Mouse (Mus musculus): ENCODE measurements at regions not wholly inside any gene's neighbourhood (a gene's known extent, or its start where the extent isn't known, plus 50 kb on each side); places are given as distances from the start of the nearest gene placed in this dataset.
"Not testable (repeated sequence)": the region's sequence is repeated elsewhere in the genome, so short reads cannot be mapped to it uniquely, and the experiment has no call there.

DNA sequence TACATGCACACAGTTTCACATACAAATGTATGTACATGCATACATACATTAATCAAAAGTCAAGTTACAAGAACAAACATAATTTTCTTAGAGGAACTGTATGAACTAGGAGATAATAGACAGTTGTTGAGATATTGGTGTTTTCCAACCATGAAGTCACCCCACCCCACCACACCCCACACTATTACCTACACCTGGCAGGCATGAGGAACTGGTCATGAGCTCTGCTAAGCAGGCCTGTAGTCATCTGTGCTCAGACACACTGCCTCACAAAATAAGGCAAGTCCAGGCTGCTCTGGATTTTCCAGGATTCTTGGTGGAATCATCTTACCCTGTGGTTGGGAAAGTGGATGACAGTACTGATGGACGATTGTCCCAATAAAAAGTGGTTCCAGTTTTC, 347.6 kb upstream of the Klhl29 start:
- 85% methylated on average over 1 of the region's 1 CpGs for WGBS
- Histone ChIP-seq H3K27me3 (ENCODE audit: control insufficient read depth, insufficient read depth, low read length) (no peaks in the 10 kb centered on the region), H3K9me3 (ENCODE audit: control insufficient read depth, low read length) (no peaks in the 10 kb centered on the region), H3K4me3 (replicated peaks; ENCODE audit: low read depth, low read length) (no peak overlapping the region), H3K9ac (replicated peaks; ENCODE audit: low read length) (no peak overlapping the region), H3K4me2 (ENCODE audit: low read length) (no peak overlapping the region), H3K27ac (replicated peaks; ENCODE audit: low read depth, low read length) (no peak overlapping the region), H3K36me3 (ENCODE audit: control insufficient read depth, insufficient read depth, low read length) (no peaks in the 10 kb centered on the region), H3K4me1 (ENCODE audit: control insufficient read depth, insufficient read depth, low read length) (no peaks in the 10 kb centered on the region)
- ATAC-seq (ENCODE audit: low FRiP score, low TSS enrichment) (no peak), DNase-seq (no peak)

DNA sequence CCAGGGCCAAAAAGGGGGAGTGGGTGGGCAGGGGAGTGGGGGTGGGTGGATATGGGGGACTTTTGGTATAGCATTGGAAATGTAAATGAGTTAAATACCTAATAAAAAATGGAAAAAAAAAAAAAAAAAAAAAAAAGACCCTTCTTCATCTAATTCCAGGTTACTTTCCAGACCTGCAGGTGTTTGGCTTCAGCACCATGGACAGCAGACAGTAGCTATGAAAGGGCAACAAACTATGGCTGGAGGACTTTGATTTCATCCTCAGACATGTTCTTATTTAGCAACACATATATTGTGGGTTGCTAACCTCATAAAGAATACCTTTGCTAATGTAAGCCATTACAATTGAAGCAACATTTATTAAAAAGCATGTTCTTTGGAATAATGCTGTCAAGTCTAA, 342.0 kb upstream of the Klhl29 start:
- H3K4me1 ChIP-seq (ENCODE audit: control insufficient read depth, insufficient read depth, low read length); H3K9me3 ChIP-seq (ENCODE audit: control insufficient read depth, low read length); H3K9ac ChIP-seq (replicated peaks; ENCODE audit: low read length); H3K4me3 ChIP-seq (replicated peaks; ENCODE audit: low read depth, low read length); ATAC-seq (ENCODE audit: low FRiP score, low TSS enrichment); H3K27ac ChIP-seq (replicated peaks; ENCODE audit: low read depth, low read length); H3K27me3 ChIP-seq (ENCODE audit: control insufficient read depth, insufficient read depth, low read length); H3K4me2 ChIP-seq (ENCODE audit: low read length); H3K36me3 ChIP-seq (ENCODE audit: control insufficient read depth, insufficient read depth, low read length): not testable (repeated sequence)
- peak; percentile 26 for DNase-seq

DNA sequence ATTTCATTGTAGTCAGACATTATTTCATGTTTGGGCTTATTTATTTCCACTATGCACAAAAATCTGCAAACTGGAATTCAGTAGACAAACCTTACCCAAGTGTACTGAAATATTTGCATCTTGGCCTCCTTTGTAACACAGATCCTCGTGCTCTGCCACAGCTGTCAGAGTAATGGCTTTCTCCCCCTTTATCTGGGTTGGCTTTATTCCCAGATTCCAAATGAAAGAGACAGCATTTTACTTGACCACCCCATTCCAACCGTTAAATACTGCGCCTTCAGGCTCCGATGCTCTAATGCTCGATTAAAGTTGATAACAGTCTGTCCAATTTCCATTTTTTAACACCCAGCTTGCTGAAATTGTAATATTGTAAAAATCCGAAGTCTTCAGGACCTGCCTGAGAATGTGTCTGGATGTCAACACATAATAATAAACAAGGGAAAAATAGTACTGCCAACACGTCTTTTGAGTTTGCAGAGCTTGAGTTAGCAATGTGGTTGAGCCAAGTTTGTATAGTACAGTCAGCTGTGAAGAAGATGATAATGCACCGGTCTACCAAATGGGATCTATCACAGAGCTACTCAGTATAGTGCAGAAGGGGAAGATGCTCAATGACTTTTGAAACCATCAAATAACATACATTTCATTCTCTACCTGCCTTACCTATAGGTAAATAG, 323.4 kb upstream of the Klhl29 start:
- H3K36me3 ChIP-seq (ENCODE audit: control insufficient read depth, insufficient read depth, low read length), result no peaks in the 10 kb centered on the region
- H3K4me3 ChIP-seq (replicated peaks; ENCODE audit: low read depth, low read length), result no peak overlapping the region
- H3K9me3 ChIP-seq (ENCODE audit: control insufficient read depth, low read length), result no peaks in the 10 kb centered on the region
- no peaks in the 10 kb centered on the region for H3K4me1 ChIP-seq (ENCODE audit: control insufficient read depth, insufficient read depth, low read length)
- DNase-seq (peak; percentile 67), ATAC-seq (ENCODE audit: low FRiP score, low TSS enrichment) (peak; percentile 53; the same call in 1 of the 2 replicates)
- H3K4me2 ChIP-seq (ENCODE audit: low read length), result no peak overlapping the region
- no peak overlapping the region for H3K9ac ChIP-seq (replicated peaks; ENCODE audit: low read length)
- H3K27ac ChIP-seq (replicated peaks; ENCODE audit: low read depth, low read length), result no peak overlapping the region
- WGBS, result 53% methylated on average over 8 of the region's 8 CpGs
- no peaks in the 10 kb centered on the region for H3K27me3 ChIP-seq (ENCODE audit: control insufficient read depth, insufficient read depth, low read length)

DNA sequence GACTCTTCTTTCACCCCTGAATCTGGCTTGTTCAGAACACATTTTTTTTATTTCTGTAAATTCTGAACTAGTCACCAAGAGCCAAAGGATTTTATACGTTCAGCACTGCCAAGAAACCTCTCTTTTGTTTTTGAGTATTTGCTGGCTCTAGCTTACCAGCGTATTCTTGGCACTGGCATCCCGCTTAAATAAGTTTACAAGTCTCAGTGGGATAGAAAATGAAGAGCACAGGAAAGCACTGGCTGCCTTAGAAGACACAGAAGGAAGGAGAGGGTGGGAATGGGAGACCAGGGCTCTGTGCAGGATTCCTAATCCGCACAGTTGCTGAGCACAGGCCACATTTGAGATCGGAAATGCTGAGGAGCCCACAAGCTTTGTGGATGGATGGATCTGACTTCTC, 306.7 kb upstream of the Klhl29 start:
- H3K27me3 ChIP-seq (ENCODE audit: control insufficient read depth, insufficient read depth, low read length), result no peaks in the 10 kb centered on the region
- no peak overlapping the region for H3K4me3 ChIP-seq (replicated peaks; ENCODE audit: low read depth, low read length)
- no peak overlapping the region for H3K9ac ChIP-seq (replicated peaks; ENCODE audit: low read length)
- H3K27ac ChIP-seq (replicated peaks; ENCODE audit: low read depth, low read length), result no peak overlapping the region
- no peaks in the 10 kb centered on the region for H3K36me3 ChIP-seq (ENCODE audit: control insufficient read depth, insufficient read depth, low read length)
- no peak overlapping the region for H3K4me2 ChIP-seq (ENCODE audit: low read length)
- DNase-seq (peak; percentile 6), ATAC-seq (ENCODE audit: low FRiP score, low TSS enrichment) (no peak)
- 73% methylated on average over 5 of the region's 5 CpGs for WGBS
- H3K4me1 ChIP-seq (ENCODE audit: control insufficient read depth, insufficient read depth, low read length), result no peaks in the 10 kb centered on the region
- H3K9me3 ChIP-seq (ENCODE audit: control insufficient read depth, low read length), result no peaks in the 10 kb centered on the region

DNA sequence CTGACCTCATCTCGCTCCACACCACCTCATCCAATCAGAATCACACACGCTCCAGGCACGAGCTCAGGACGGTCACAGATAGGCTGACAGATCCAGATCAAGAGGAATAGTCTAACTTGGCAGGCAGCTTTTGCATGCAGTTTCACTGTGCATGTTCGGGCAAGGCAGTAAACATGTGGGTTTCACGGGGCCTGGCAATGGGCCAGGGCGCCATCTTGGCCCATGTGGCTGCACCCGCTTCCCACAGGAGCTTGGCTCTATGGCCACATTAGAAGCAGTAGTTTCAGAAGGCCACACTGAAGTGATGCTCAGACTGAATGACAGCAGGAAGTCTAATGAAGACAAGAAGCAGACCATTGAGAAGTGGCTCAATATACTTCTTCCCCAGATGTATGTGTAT, 302.6 kb upstream of the Klhl29 start:
- 96% methylated on average over 8 of the region's 8 CpGs for WGBS
- H3K27me3 ChIP-seq (ENCODE audit: control insufficient read depth, insufficient read depth, low read length); DNase-seq; ATAC-seq (ENCODE audit: low FRiP score, low TSS enrichment); H3K36me3 ChIP-seq (ENCODE audit: control insufficient read depth, insufficient read depth, low read length); H3K4me2 ChIP-seq (ENCODE audit: low read length); H3K9me3 ChIP-seq (ENCODE audit: control insufficient read depth, low read length); H3K4me1 ChIP-seq (ENCODE audit: control insufficient read depth, insufficient read depth, low read length); H3K4me3 ChIP-seq (replicated peaks; ENCODE audit: low read depth, low read length); H3K27ac ChIP-seq (replicated peaks; ENCODE audit: low read depth, low read length); H3K9ac ChIP-seq (replicated peaks; ENCODE audit: low read length): not testable (repeated sequence)

DNA sequence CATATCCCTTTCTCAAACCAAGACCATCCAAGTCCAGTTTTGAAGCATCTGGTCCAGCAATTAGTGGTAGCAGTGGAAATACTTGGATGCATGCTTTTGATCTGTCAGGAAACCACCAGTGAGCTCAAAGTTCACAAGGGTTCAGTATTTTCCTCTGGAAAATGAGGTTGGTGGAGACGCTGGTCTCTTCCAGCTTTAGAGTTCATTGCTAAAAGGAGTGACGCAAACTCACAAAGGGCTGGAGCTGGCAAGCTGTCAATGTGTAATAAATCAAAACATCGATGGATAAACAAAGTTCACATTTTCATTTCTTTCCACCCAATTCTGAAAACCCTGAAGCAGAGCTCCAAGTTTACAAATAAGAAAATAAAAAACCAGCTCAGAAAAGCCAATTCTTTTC, 293.0 kb upstream of the Klhl29 start:
- no peak overlapping the region for H3K4me3 ChIP-seq (replicated peaks; ENCODE audit: low read depth, low read length)
- H3K4me1 ChIP-seq (ENCODE audit: control insufficient read depth, insufficient read depth, low read length), result no peaks in the 10 kb centered on the region
- no peak overlapping the region for H3K27ac ChIP-seq (replicated peaks; ENCODE audit: low read depth, low read length)
- no peaks in the 10 kb centered on the region for H3K27me3 ChIP-seq (ENCODE audit: control insufficient read depth, insufficient read depth, low read length)
- H3K36me3 ChIP-seq (ENCODE audit: control insufficient read depth, insufficient read depth, low read length), result no peaks in the 10 kb centered on the region
- H3K4me2 ChIP-seq (ENCODE audit: low read length), result no peak overlapping the region
- no peaks in the 10 kb centered on the region for H3K9me3 ChIP-seq (ENCODE audit: control insufficient read depth, low read length)
- DNase-seq (no peak), ATAC-seq (ENCODE audit: low FRiP score, low TSS enrichment) (no peak)
- H3K9ac ChIP-seq (replicated peaks; ENCODE audit: low read length), result no peak overlapping the region
- WGBS, result 92% methylated on average over 3 of the region's 3 CpGs

DNA sequence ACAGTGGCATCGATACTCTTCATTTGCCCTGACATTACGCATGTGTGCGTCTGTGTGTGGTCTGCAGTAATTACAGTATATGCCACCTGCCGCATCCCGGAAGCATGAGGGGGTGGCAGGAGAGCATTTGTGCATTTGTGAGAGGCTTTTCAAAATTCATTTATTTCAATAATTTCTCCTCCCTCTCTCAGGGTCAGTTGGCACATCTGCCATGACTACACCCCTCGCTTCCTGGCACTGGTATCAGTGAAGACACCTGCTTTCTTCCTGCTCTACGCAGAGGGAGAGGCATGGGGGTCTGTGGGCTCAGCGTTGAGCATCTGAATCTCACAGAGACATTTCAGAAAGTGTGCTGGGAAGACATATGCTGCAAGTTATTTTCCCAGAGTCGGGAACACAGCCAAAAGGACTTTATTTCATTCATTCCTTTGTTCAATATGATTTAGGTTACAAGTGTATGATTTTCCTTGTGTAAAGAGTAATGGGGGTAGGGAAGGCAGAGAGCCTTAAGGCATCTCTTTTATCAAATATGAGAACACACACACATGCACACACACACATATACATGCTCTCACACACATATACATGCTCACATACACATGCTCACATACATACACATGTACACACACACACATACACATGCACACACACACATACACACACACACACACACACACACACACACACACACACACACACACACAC, 262.2 kb upstream of the Klhl29 start:
- H3K4me2 ChIP-seq (ENCODE audit: low read length), result no peak overlapping the region
- H3K27ac ChIP-seq (replicated peaks; ENCODE audit: low read depth, low read length), result no peak overlapping the region
- H3K27me3 ChIP-seq (ENCODE audit: control insufficient read depth, insufficient read depth, low read length), result no peaks in the 10 kb centered on the region
- H3K9me3 ChIP-seq (ENCODE audit: control insufficient read depth, low read length), result no peaks in the 10 kb centered on the region
- no peaks in the 10 kb centered on the region for H3K4me1 ChIP-seq (ENCODE audit: control insufficient read depth, insufficient read depth, low read length)
- DNase-seq (no peak), ATAC-seq (ENCODE audit: low FRiP score, low TSS enrichment) (no peak)
- H3K9ac ChIP-seq (replicated peaks; ENCODE audit: low read length), result no peak overlapping the region
- no peaks in the 10 kb centered on the region for H3K36me3 ChIP-seq (ENCODE audit: control insufficient read depth, insufficient read depth, low read length)
- no peak overlapping the region for H3K4me3 ChIP-seq (replicated peaks; ENCODE audit: low read depth, low read length)
- 78% methylated on average over 9 of the region's 9 CpGs for WGBS

DNA sequence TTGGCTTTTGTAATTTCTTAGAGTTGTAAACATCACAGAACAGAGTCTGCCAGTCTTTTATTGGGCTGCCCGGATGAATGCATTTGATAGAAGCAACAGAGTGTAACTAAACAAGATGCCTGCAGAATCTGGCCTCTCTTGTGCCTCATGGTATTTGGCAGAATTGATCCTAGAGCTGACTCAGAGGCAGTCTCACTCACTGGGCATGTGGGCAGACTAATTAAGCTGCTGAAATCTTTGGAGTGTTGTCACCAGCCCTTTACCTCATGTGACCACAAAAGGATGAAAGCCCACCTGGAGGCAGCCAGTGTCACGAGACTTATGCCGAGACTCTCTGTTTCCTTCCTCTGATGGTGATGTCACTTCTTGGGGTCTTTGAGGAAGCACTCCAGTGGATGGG, 258.5 kb upstream of the Klhl29 start:
- no peaks in the 10 kb centered on the region for H3K9me3 ChIP-seq (ENCODE audit: control insufficient read depth, low read length)
- 81% methylated on average over 3 of the region's 3 CpGs for WGBS
- H3K4me2 ChIP-seq (ENCODE audit: low read length), result no peak overlapping the region
- H3K27ac ChIP-seq (replicated peaks; ENCODE audit: low read depth, low read length), result no peak overlapping the region
- no peaks in the 10 kb centered on the region for H3K4me1 ChIP-seq (ENCODE audit: control insufficient read depth, insufficient read depth, low read length)
- H3K9ac ChIP-seq (replicated peaks; ENCODE audit: low read length), result no peak overlapping the region
- DNase-seq (no peak), ATAC-seq (ENCODE audit: low FRiP score, low TSS enrichment) (no peak)
- H3K36me3 ChIP-seq (ENCODE audit: control insufficient read depth, insufficient read depth, low read length), result no peaks in the 10 kb centered on the region
- H3K27me3 ChIP-seq (ENCODE audit: control insufficient read depth, insufficient read depth, low read length), result no peaks in the 10 kb centered on the region
- H3K4me3 ChIP-seq (replicated peaks; ENCODE audit: low read depth, low read length), result no peak overlapping the region

DNA sequence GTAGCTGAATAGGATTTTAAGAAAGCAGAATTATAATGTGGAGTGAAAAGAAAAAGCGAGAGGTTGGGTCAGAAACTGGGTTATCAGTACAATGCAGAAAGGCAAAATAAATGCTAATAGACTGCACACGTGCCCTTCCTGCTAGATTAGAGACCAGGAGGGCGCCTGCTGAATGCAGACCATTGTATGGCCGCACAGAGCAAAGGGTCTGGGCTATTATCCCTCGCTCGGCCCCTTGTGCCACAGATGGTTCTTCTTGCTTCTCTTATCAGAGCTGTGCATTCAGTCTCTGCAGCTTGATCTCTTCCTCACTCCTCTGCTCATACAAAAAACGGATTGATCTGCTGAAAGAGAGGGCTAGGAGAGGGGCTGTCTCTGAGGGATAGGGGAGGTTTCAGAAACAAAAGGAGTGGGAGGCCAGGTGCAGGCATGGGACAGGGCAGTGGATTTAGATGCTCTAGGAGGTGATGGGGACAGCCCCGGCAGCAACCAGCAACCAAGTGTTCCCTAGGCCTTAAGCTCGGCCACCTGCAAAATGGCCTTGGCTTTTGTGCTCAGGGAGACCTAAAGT, 225.7 kb upstream of the Klhl29 start:
- WGBS, result 28% methylated on average over 9 of the region's 9 CpGs
- Histone ChIP-seq H3K36me3 (ENCODE audit: control insufficient read depth, insufficient read depth, low read length) (no peaks in the 10 kb centered on the region), H3K4me3 (replicated peaks; ENCODE audit: low read depth, low read length) (no peak overlapping the region), H3K9me3 (ENCODE audit: control insufficient read depth, low read length) (no peaks in the 10 kb centered on the region), H3K27me3 (ENCODE audit: control insufficient read depth, insufficient read depth, low read length) (no peaks in the 10 kb centered on the region), H3K4me2 (ENCODE audit: low read length) (no peak overlapping the region), H3K4me1 (ENCODE audit: control insufficient read depth, insufficient read depth, low read length) (peaks cover 6% of the 10 kb centered on the region; the same call in 1 of the 2 replicates), H3K9ac (replicated peaks; ENCODE audit: low read length) (no peak overlapping the region), H3K27ac (replicated peaks; ENCODE audit: low read depth, low read length) (no peak overlapping the region)
- peak; percentile 51 for DNase-seq
- ATAC-seq (ENCODE audit: low FRiP score, low TSS enrichment), result 0 out of 2 replicates have a peak, but pooled peaks have one; percentile 20

Measured in midbrain, embryonic 14.5 days (tissue).